Mouse (Mus musculus): Measurements from ENCODE around the gene Tas2r144. TPM values are rescaled to one million over a fixed set of nuclear protein-coding genes. Genes with fewer than 3 reads are reported as not detected.
A peak's percentile ranks its signal among the peaks of the same experiment; 100 is the strongest.

Tas2r144 gene
- polyA plus RNA-seq, 1 experiment from 2014 or later = not detected

DNA sequence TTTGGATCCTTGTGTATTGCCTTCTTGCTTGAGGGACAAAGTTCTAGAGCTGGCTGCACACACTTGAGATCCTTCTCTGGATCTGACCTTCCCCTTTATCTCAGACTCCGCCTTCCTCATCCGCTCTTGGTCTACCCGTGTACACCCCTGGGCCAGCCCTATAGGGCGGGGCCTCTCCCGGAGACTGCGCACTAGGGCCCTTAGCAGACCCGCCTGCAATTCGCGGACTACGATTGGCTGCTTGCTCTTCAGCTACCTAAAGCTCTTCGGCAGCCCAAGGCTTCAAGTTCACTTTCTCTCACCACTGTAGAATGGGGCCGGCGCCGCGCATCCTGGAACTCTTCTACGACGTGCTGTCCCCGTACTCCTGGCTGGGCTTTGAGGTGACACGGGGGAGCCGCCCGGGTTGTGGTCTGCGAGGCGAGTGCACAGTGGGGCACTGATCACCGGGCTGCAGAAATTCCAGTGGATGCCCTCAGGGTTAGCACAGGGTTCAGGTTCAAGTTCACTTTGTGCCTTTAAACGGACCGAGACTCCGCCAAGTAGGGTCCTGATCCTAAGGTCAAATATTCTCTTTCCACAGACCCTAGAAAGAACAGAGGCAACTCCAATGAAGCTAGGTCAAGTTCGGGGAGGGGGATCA is 30.7 kb downstream of the Tas2r144 start, which contains the start of gene Gstk1:
Gene Gstk1, plus strand, starts transcription at position 225 of the 643 bp plus-strand sequence.
- Histone ChIP-seq H3K36me3 (no peaks in the 10 kb centered on the region), H3K4me1 (peaks cover 10% of the 10 kb centered on the region), H3K4me3 (peak within 1 kb of the TSS; percentile 64), H3K9me3 (no peaks in the 10 kb centered on the region), H3K27ac (peak within 1 kb of the TSS; percentile 78), H3K27me3 (ENCODE audit: insufficient read depth, poor library complexity, severe bottlenecking) (peaks cover 14% of the 10 kb centered on the region)
- 3% methylated on average over 28 of the region's 28 CpGs for WGBS
- peak; percentile 96 for DNase-seq (ENCODE audit: low spot score)

DNA sequence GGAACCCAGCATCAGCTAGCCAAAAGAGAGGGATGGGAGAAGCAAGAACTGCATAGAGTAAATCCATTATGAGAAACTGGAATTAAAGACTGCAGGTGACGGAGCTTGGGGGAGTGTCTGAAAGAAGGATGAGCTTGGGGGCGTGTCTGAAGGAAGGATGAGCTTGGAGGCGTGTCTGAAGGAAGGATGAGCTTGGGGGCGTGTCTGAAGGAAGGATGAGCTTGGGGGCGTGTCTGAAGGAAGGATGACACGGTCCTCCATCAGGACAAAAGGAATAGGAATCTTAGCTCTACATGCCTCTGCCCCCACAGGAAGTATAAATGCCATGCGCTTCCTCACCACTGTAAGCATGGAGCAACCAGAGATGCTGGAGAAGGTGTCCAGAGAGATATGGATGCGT is 32.0 kb downstream of the Tas2r144 start:
- H3K27me3 ChIP-seq (ENCODE audit: insufficient read depth, poor library complexity, severe bottlenecking) = peaks cover 14% of the 10 kb centered on the region
- no peak overlapping the region for H3K27ac ChIP-seq
- no peaks in the 10 kb centered on the region for H3K36me3 ChIP-seq
- peaks cover 10% of the 10 kb centered on the region for H3K4me1 ChIP-seq
- H3K9me3 ChIP-seq = no peaks in the 10 kb centered on the region
- WGBS = 10% methylated on average over 8 of the region's 8 CpGs
- no peak overlapping the region for H3K4me3 ChIP-seq
- DNase-seq (ENCODE audit: low spot score) = no peak

DNA sequence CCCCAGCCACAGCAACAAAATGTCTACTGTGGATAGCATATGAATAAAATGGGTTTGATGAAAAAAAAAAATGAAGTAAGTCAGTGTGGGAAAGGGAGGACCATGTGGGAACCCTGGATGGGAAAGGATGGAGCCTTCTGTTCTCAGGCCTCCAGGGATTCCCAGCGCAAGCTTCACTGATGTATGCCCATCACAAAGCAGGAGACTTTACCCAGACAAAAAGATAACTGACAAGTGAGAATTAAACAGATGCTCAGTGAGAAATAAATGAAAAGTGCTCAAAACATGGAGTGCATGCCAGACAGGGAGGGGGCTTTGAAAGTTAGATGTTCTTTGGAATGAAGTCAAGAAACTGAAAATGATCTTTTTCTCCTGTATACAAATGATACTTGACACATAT is 32.9 kb downstream of the Tas2r144 start:
- no peaks in the 10 kb centered on the region for H3K36me3 ChIP-seq
- WGBS = 93% methylated on average over 1 of the region's 1 CpGs
- H3K27ac ChIP-seq = no peak overlapping the region
- H3K4me1 ChIP-seq = peaks cover 10% of the 10 kb centered on the region
- H3K27me3 ChIP-seq (ENCODE audit: insufficient read depth, poor library complexity, severe bottlenecking) = peaks cover 14% of the 10 kb centered on the region
- no peak overlapping the region for H3K4me3 ChIP-seq
- no peak for DNase-seq (ENCODE audit: low spot score)
- H3K9me3 ChIP-seq = no peaks in the 10 kb centered on the region

DNA sequence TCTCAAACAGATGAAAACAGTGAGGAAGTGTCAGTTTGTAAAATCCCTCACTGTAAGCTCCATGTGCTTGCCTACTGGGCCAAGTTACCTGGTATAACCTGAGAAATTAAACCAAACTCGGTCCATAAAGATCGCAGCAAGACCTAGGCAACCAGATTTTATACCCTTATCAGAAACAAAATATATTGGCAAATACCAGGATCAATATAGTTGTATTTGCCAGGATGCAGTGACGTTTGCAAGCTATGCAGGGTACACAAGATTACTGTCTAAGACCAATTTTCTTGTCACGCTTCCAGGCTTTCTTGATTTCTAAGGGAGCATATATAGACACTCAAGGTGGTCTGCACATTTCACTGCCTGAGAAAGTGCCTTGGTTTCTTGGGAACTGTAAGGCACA is 36.7 kb downstream of the Tas2r144 start:
- H3K4me3 ChIP-seq = no peak overlapping the region
- no peaks in the 10 kb centered on the region for H3K4me1 ChIP-seq
- no peak overlapping the region for H3K27ac ChIP-seq
- H3K36me3 ChIP-seq = no peaks in the 10 kb centered on the region
- WGBS = 76% methylated on average over 4 of the region's 4 CpGs
- DNase-seq (ENCODE audit: low spot score) = no peak
- H3K27me3 ChIP-seq (ENCODE audit: insufficient read depth, poor library complexity, severe bottlenecking) = peaks cover 8% of the 10 kb centered on the region; the same call in 1 of the 2 replicates
- no peaks in the 10 kb centered on the region for H3K9me3 ChIP-seq

DNA sequence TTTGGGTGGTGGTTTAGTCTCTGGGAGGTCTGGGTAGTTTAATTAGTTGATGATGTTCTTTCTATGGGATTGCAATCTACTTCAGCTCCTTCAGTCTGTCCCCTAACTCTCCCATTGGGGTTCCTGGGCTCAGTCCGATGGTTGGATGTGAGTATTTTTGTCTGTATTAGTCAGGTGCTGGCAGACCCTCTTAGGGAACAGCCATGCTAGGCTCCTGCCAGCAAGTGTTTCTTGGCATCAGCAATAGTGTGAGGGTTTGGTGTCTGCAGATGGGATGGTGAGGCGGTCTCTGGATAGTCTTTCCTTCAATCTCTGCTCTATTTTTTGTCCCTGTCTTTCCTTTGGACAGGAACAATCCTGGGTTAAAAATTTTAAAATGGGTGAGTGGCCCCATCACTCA is 38.0 kb downstream of the Tas2r144 start:
- Histone ChIP-seq H3K27me3 (ENCODE audit: insufficient read depth, poor library complexity, severe bottlenecking) (no peaks in the 10 kb centered on the region), H3K36me3 (no peaks in the 10 kb centered on the region), H3K27ac (no peak overlapping the region), H3K9me3 (no peaks in the 10 kb centered on the region), H3K4me1 (no peaks in the 10 kb centered on the region), H3K4me3 (no peak overlapping the region)
- WGBS = 73% methylated on average over 2 of the region's 2 CpGs
- DNase-seq (ENCODE audit: low spot score) = no peak

DNA sequence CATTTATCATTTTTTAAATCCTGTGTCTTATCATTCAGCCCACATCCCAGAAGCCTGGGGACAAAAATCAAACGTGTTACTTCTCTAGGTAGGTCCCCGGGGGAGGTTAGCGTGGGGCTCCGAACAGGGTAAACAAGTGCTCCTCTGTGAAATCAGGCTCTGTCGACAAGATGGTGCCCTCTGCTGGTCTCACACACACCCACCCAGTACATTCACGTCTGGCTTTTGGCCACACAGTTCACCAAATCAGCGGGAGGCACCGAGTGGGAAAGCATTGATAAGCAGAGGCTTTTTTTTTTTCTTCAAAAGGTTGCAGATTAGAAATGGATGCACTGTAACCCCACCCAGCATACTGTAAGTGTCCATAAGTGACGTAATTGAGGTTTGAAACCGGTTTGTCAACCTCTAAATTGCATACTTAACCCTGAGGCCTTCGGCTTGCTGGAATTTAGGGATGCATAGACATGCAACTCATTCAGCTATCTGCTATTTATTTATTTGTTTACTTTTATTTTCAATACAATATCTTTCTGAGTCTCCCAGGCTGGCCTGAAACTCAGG is 42.3 kb downstream of the Tas2r144 start:
- peak; percentile 87 for DNase-seq (ENCODE audit: low spot score)
- Histone ChIP-seq H3K27ac (no peak overlapping the region), H3K27me3 (ENCODE audit: insufficient read depth, poor library complexity, severe bottlenecking) (no peaks in the 10 kb centered on the region; the same call in 1 of the 2 replicates), H3K9me3 (no peaks in the 10 kb centered on the region), H3K36me3 (no peaks in the 10 kb centered on the region), H3K4me1 (peaks cover 6% of the 10 kb centered on the region), H3K4me3 (no peak overlapping the region)
- 16% methylated on average over 11 of the region's 11 CpGs for WGBS

DNA sequence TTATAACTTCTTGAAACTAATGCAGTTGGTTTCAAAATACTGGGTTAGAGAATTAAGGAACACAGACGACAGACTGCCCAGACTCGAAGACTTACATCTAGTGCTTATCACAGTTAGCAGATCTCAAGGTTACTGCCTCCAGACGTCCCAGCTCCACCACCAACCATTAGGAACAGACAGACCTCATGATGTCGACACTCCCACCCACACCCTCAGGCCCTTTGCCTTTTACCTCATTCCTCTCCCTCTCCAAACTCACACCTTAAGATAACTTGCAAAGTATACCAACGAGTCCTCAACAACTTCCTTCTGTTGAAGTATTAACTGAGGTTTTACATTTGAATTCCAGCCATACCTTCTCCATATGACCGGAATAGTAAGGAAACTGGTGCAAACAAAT is 45.3 kb downstream of the Tas2r144 start:
- no peaks in the 10 kb centered on the region for H3K36me3 ChIP-seq
- H3K4me1 ChIP-seq = peaks cover 6% of the 10 kb centered on the region
- WGBS = 48% methylated on average over 6 of the region's 6 CpGs
- H3K27me3 ChIP-seq (ENCODE audit: insufficient read depth, poor library complexity, severe bottlenecking) = peaks cover 6% of the 10 kb centered on the region; the same call in 1 of the 2 replicates
- DNase-seq (ENCODE audit: low spot score) = no peak
- no peak overlapping the region for H3K4me3 ChIP-seq
- H3K27ac ChIP-seq = no peak overlapping the region
- H3K9me3 ChIP-seq = no peaks in the 10 kb centered on the region

DNA sequence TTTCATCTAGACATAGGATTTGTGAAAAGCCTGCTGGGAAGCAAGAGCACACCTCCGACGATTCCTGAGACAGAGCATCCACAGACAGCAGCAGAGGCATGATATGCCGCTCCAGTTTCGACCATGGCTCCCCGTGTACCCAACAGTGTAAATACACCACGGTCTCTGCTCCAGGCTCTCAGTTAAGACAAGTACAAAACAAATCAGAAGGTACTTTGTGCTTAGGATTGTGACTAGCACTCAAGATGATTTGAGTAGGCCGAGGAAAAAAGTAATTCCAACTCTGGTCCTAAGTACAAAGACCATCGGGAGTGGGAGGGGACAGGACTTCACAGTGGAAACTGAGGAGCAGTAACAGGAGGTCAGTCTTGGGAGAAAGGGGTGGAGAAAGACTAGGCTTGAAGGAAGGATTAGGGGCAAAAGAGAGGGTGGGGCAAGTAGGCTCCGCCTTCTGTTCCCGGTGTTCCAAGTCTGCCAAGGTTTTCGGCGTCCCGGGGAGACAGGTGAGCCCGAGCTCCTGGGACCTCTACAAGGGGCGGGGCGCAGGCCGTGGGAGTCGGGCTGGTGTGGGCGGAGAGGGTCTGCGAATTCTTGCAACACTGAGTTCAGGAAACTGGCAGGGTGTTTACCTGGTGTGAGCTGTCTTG is 46.5 kb downstream of the Tas2r144 start, which contains the start of gene Tmem139:
Gene Tmem139, plus strand, starts transcription at position 447 of the 647 bp plus-strand sequence.
- H3K36me3 ChIP-seq = no peaks in the 10 kb centered on the region
- H3K27ac ChIP-seq = peak within 1 kb of the TSS; percentile 52; the same call in 1 of the 2 replicates
- H3K4me1 ChIP-seq = peaks cover 10% of the 10 kb centered on the region
- DNase-seq (ENCODE audit: low spot score) = no peak
- H3K4me3 ChIP-seq = peak within 1 kb of the TSS; percentile 46
- WGBS = 11% methylated on average over 20 of the region's 20 CpGs
- no peaks in the 10 kb centered on the region for H3K9me3 ChIP-seq
- H3K27me3 ChIP-seq (ENCODE audit: insufficient read depth, poor library complexity, severe bottlenecking) = peaks cover 6% of the 10 kb centered on the region; the same call in 1 of the 2 replicates

DNA sequence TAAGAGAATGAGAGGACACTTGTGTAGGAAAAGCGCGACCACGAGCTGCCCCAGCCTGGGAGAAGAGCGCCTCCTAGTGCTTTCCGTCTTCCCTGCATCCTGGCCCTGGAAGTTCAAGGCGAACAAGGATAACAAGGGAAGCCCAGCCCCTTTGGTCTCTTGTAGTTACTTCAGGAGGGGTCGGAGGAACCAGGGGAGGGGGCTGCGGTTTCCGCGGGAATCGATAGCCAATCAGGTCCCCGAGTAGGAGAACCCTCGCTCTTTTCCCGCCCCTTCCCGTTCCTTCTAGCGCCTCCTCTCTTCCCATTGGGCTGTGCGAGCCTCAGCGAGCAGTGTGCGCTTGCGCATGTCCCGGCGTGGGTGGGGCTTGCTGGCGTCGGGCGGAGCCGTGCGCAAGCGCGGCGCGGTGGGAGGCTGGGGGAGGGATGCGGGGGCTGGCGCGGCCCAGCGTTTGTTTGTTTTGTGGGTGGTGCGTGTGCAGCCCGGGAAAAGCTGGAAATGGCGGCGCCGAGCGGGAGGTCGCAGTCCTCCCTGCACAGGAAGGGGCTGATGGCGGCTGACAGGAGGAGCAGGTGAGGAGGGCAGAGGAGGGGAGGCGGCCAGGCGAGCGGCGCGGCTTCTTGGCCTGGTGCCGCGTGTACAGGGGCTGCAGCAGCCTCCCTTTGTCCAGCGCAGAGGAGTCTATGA is 49.6 kb downstream of the Tas2r144 start, which contains the start of gene Casp2:
Gene Casp2, plus strand, starts transcription at position 360 of the 687 bp plus-strand sequence.
- under 1% methylated on average over 50 of the region's 51 CpGs for WGBS
- Histone ChIP-seq H3K27ac (peak within 1 kb of the TSS; percentile 93), H3K36me3 (peaks cover 26% of the 10 kb centered on the region), H3K9me3 (no peaks in the 10 kb centered on the region), H3K4me1 (peaks cover 11% of the 10 kb centered on the region), H3K4me3 (peak within 1 kb of the TSS; percentile 73), H3K27me3 (ENCODE audit: insufficient read depth, poor library complexity, severe bottlenecking) (peaks cover 6% of the 10 kb centered on the region; the same call in 1 of the 2 replicates)
- DNase-seq (ENCODE audit: low spot score) = peak; percentile 100

Other genes with a start within 250 kb of the Tas2r144 start
- gene Sval3, start 247.2 kb upstream of the Tas2r144 start, polyA plus RNA-seq (2016; fragmentation: Nextera tagmentation; extraction: Ambion mirVana) = not detected in 2 replicates
- not detected in 2 replicates for gene Sva, start 176.9 kb upstream of the Tas2r144 start, polyA plus RNA-seq (2016; fragmentation: Nextera tagmentation; extraction: Ambion mirVana)
- not detected in 2 replicates for gene Tas2r139, start 74.4 kb upstream of the Tas2r144 start, polyA plus RNA-seq (2016; fragmentation: Nextera tagmentation; extraction: Ambion mirVana)
- 9.7 and 13.8 TPM in 2 replicates for gene Gstk1, start 30.6 kb downstream of the Tas2r144 start, polyA plus RNA-seq (2016; fragmentation: Nextera tagmentation; extraction: Ambion mirVana)
- 0.21 and 0.41 TPM in 2 replicates for gene Tmem139, start 46.6 kb downstream of the Tas2r144 start, polyA plus RNA-seq (2016; fragmentation: Nextera tagmentation; extraction: Ambion mirVana)
- gene Casp2, start 49.7 kb downstream of the Tas2r144 start, polyA plus RNA-seq (2016; fragmentation: Nextera tagmentation; extraction: Ambion mirVana) = 40.8 and 45.2 TPM in 2 replicates
- 0.59 and 0.67 TPM in 2 replicates for gene Clcn1, start 71.4 kb downstream of the Tas2r144 start, polyA plus RNA-seq (2016; fragmentation: Nextera tagmentation; extraction: Ambion mirVana)
- gene Fam131b, start 109.3 kb downstream of the Tas2r144 start, polyA plus RNA-seq (2016; fragmentation: Nextera tagmentation; extraction: Ambion mirVana) = 0.21 and 0.30 TPM in 2 replicates
- gene Zyx, start 134.3 kb downstream of the Tas2r144 start, polyA plus RNA-seq (2016; fragmentation: Nextera tagmentation; extraction: Ambion mirVana) = 165 and 193 TPM in 2 replicates
- 3.0 and 4.8 TPM in 2 replicates for gene Epha1, start 157.9 kb downstream of the Tas2r144 start, polyA plus RNA-seq (2016; fragmentation: Nextera tagmentation; extraction: Ambion mirVana)
- not detected in 2 replicates for gene Tas2r143, start 184.9 kb downstream of the Tas2r144 start, polyA plus RNA-seq (2016; fragmentation: Nextera tagmentation; extraction: Ambion mirVana)
- not detected in 2 replicates for gene Tas2r135, start 190.1 kb downstream of the Tas2r144 start, polyA plus RNA-seq (2016; fragmentation: Nextera tagmentation; extraction: Ambion mirVana)
- not detected in 2 replicates for gene Tas2r126, start 219.2 kb downstream of the Tas2r144 start, polyA plus RNA-seq (2016; fragmentation: Nextera tagmentation; extraction: Ambion mirVana)
- gene Olfr458, start 249.9 kb downstream of the Tas2r144 start, polyA plus RNA-seq (2016; fragmentation: Nextera tagmentation; extraction: Ambion mirVana) = 0.19 TPM in 1 of 2 replicates, not detected in the other

All from heart, embryonic 10.5 days (tissue).